Mouse (Mus musculus): Measurements from ENCODE around the gene Prss3.
"Not testable (repeated sequence)": the region's sequence is repeated elsewhere in the genome, so short reads cannot be mapped to it uniquely, and the experiment has no call there.

Prss3 gene

GRCm38 (mm10) chr6:41377578-41377977 lies at the start of gene Prss3:
Gene Prss3 (minus strand): TSS chr6:41377678.
- DNase-seq (ENCODE audit: low spot score in 2 of 2) = not testable (repeated sequence)

- not testable (repeated sequence) for DNase-seq (ENCODE audit: low spot score in 2 of 2)
Observed at GRCm38 (mm10) chr6:41392056-41392455, 14.6 kb upstream of the Prss3 start, which contains the start of gene Gm5771. Gene Gm5771 (plus strand): TSS chr6:41392356.

- not testable (repeated sequence) for DNase-seq (ENCODE audit: low spot score in 2 of 2)
Observed at GRCm38 (mm10) chr6:41391640-41392039, 14.2 kb upstream of the Prss3 start.

GRCm38 (mm10) chr6:41386781-41387180 lies 9.3 kb upstream of the Prss3 start:
- no peak for DNase-seq (ENCODE audit: low spot score in 2 of 2)

GRCm38 (mm10) chr6:41373772-41374171 lies 3.7 kb downstream of the Prss3 start:
- DNase-seq (ENCODE audit: low spot score in 2 of 2) = not testable (repeated sequence)

GRCm38 (mm10) chr6:41353932-41354331 lies 23.5 kb downstream of the Prss3 start, which contains the start of gene Try10:
Gene Try10 (plus strand): TSS chr6:41354105.
- DNase-seq (ENCODE audit: low spot score in 2 of 2) = no peak
